Comparison of ENCODE assay signal across 9 mouse cellular contexts in the genomic region with DNA sequence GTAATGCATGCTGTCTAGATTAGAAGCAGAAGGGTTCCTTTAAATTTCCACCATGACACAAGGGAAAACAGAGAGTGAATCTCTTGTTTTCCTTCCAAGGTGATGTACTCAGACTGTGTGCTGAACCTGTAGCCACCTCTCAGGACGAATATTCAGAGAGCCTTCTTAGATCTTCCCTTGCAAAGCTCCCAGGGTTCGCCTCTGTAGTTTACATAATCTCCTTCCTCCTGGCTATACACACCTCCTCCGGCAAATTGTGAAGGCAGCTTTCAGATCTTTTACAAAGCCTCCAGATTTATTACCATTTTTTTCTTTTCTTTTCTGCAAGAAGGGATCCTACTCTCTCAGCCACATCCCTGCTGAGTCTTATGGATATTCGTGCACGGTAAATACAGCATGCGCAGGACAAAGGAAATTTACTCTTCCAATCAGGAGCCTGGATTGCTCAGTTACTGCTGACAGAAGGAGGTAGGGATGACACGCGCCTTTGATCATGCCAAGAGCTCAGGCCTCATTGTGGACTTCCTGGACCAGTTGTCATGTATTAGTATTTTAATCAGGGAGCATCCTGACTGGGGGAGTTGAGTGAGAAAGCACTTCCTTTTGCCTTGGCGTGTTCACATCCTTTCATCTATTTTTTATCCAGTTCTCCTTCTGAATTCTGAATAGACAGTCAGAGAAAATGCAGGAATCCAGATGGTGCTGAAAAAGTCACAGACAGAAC.
DNase-seq lines count a peak whose midpoint lies in the region; ATAC-seq and TF ChIP-seq lines count a peak whose summit lies in the region.
"Had no signal": no experiment of that assay in that cellular context is flagged by ENCODE, and none has a peak within 500 bp of the region (broad histone marks: within the 10 kb centered on the region; RNA-seq: fewer than 3 reads in every experiment).

No protein-coding gene starts in this region.

- H3K4me3 ChIP-seq in forebrain, embryonic 13.5 days = no peak overlapping the region
- H3K4me3 ChIP-seq in layer of hippocampus, adult 2 months = no peak overlapping the region; the same call in 1 of the 2 replicates
- no peak overlapping the region for H3K4me3 ChIP-seq in midbrain, embryonic 13.5 days (replicated peaks)
- H3K4me3 ChIP-seq: limb, embryonic 15.5 days had no signal

- peak; percentile 87 for ATAC-seq in forebrain, embryonic 13.5 days
- ATAC-seq in midbrain, embryonic 13.5 days = peak; percentile 96
- no peak for ATAC-seq in megakaryocyte, adult 5-6 weeks (ENCODE audit: poor library complexity, severe bottlenecking)

- H3K27me3 ChIP-seq in forebrain, embryonic 13.5 days = no peaks in the 10 kb centered on the region
- no peaks in the 10 kb centered on the region for H3K27me3 ChIP-seq in midbrain, embryonic 13.5 days
- H3K27me3 ChIP-seq: limb, embryonic 15.5 days had no signal

- no peak overlapping the region for H3K9ac ChIP-seq in forebrain, embryonic 13.5 days
- 0 out of 2 replicates have a peak overlapping the region, but pooled peaks have one; percentile 4 for H3K9ac ChIP-seq in midbrain, embryonic 13.5 days (replicated peaks)
- H3K9ac ChIP-seq: limb, embryonic 15.5 days had no signal

- peak; percentile 2 for DNase-seq in R1 (ENCODE audit: low read depth, low spot score)
- peak; percentile 48 to 81 for DNase-seq in layer of hippocampus, adult 2 months (ENCODE audit: low spot score in 2 of 2)
- DNase-seq in ovary, postnatal 14 days (ENCODE audit: low spot score) = no peak
- DNase-seq in gastrocnemius, adult 8-10 months (ENCODE audit: low spot score in 2 of 2) = no peak
- no peak for DNase-seq in thymus, postnatal 10 days (ENCODE audit: low spot score in 2 of 2)

- no peak for TF ChIP-seq CTCF in layer of hippocampus, adult 2 months (conservative IDR thresholded peaks at IDR 0.05)

- peak overlapping the region; percentile 27; the same call in 1 of the 2 replicates for H3K27ac ChIP-seq in forebrain, embryonic 13.5 days
- H3K27ac ChIP-seq in layer of hippocampus, adult 2 months = peak overlapping the region; percentile 82
- H3K27ac ChIP-seq in midbrain, embryonic 13.5 days = peak overlapping the region; percentile 79
- H3K27ac ChIP-seq: limb, embryonic 15.5 days had no signal

- H3K36me3 ChIP-seq in forebrain, embryonic 13.5 days (ENCODE audit: poor library complexity, severe bottlenecking) = no peaks in the 10 kb centered on the region
- no peaks in the 10 kb centered on the region for H3K36me3 ChIP-seq in midbrain, embryonic 13.5 days
- H3K36me3 ChIP-seq: limb, embryonic 15.5 days had no signal

- H3K4me2 ChIP-seq in forebrain, embryonic 13.5 days = peak overlapping the region; percentile 12
- peak overlapping the region; percentile 28 for H3K4me2 ChIP-seq in midbrain, embryonic 13.5 days (replicated peaks)
- H3K4me2 ChIP-seq: limb, embryonic 15.5 days had no signal

- no peaks in the 10 kb centered on the region for H3K9me3 ChIP-seq in forebrain, embryonic 13.5 days (replicated peaks)
- no peaks in the 10 kb centered on the region for H3K9me3 ChIP-seq in midbrain, embryonic 13.5 days
- H3K9me3 ChIP-seq: limb, embryonic 15.5 days had no signal

- 0 out of 2 replicates have a peak, but pooled peaks cover 7% of the 10 kb centered on the region for H3K4me1 ChIP-seq in forebrain, embryonic 13.5 days
- H3K4me1 ChIP-seq in midbrain, embryonic 13.5 days (replicated peaks) = peaks cover 4% of the 10 kb centered on the region; the same call in 1 of the 2 replicates
- H3K4me1 ChIP-seq: limb, embryonic 15.5 days had no signal

- WGBS in forebrain, embryonic 13.5 days = 16% methylated on average over 9 of the region's 9 CpGs
- WGBS in midbrain, embryonic 13.5 days = 5% methylated on average over 9 of the region's 9 CpGs

Comparison
In these comparisons a context has a peak if more than half of its experiments do, and no peak if none do; other contexts are left out.
1. DNase-seq: peak in R1 (single experiment) and layer of hippocampus, adult 2 months (2 of 2); none in ovary, postnatal 14 days (single experiment), gastrocnemius, adult 8-10 months (0 of 2) and thymus, postnatal 10 days (0 of 2).
2. H3K27ac ChIP-seq: peak in every context shown above with its lines; median percentile 82 in layer of hippocampus, adult 2 months; 79 in midbrain, embryonic 13.5 days; 27 in forebrain, embryonic 13.5 days.